Mouse (Mus musculus) left cerebral cortex, postnatal 36 days (tissue): ENCODE results near the gene Traf3ip3. TPM values are rescaled to one million over a fixed set of nuclear protein-coding genes. Genes with fewer than 3 reads are reported as not detected.

Source experiments
- DNase-seq, 2 experiments: peaks; one replicate each; pipeline ENCODE4 v3.0.0; 2021 to 2022; ENCODE audit warnings: low spot score in 2 of 2, mixed read lengths in 1 of 2
- intact Hi-C: fragments of 180-260 bp; cut with DNase I; formaldehyde crosslinking; loops from one replicate; pipeline ENCODE4 v1.15.1; 2025
- total RNA-seq, 2 experiments: library from RNA; stranded (reverse); gene quantifications; 2 replicates each; pipeline ENCODE4 v1.2.3; 2021

The Traf3ip3 gene
- total RNA-seq, 2 experiments from 2014 or later, result 1.6 to 2.0 TPM

- intact Hi-C loops, result no loop called here
- no peak for DNase-seq
Observed at GRCm38 (mm10) chr1:193169856-193170255, 31.6 kb downstream of the Traf3ip3 start.

GRCm38 (mm10) chr1:193169228-193169627 lies 32.3 kb downstream of the Traf3ip3 start:
- DNase-seq, result no peak
- intact Hi-C loops, result no loop called here

- intact Hi-C loops, result no loop called here
- no peak for DNase-seq
Observed at GRCm38 (mm10) chr1:193167746-193168145, 33.8 kb downstream of the Traf3ip3 start, which contains the start of gene A130010J15Rik. A130010J15Rik (plus strand) TSS chr1:193168046.

GRCm38 (mm10) chr1:193160317-193161032 lies 41.0 kb downstream of the Traf3ip3 start:
- intact Hi-C loops, result no loop called here
- DNase-seq, result no peak

GRCm38 (mm10) chr1:193159613-193160012 lies 41.9 kb downstream of the Traf3ip3 start:
- no peak for DNase-seq
- intact Hi-C loops, result no loop called here

GRCm38 (mm10) chr1:193159163-193159562 lies 42.3 kb downstream of the Traf3ip3 start:
- intact Hi-C loops, result no loop called here
- DNase-seq, result no peak

GRCm38 (mm10) chr1:193157111-193157492 lies 44.4 kb downstream of the Traf3ip3 start:
- DNase-seq, result no peak
- intact Hi-C loops, result no loop called here

- intact Hi-C loops, result no loop called here
- DNase-seq, result no peak
Observed at GRCm38 (mm10) chr1:193156316-193157110, 45.0 kb downstream of the Traf3ip3 start.

- intact Hi-C loops, result no loop called here
- DNase-seq, result no peak
Observed at GRCm38 (mm10) chr1:193153561-193153960, 47.9 kb downstream of the Traf3ip3 start.

GRCm38 (mm10) chr1:193152872-193153271 lies 48.6 kb downstream of the Traf3ip3 start, which contains the start of gene Irf6:
Irf6 (plus strand) TSS chr1:193153111.
- DNase-seq, result no peak
- intact Hi-C loops, result no loop called here

GRCm38 (mm10) chr1:193151134-193151533 lies 50.4 kb downstream of the Traf3ip3 start:
- intact Hi-C loops, result no loop called here
- no peak for DNase-seq

GRCm38 (mm10) chr1:193149231-193149630 lies 52.3 kb downstream of the Traf3ip3 start:
- no peak for DNase-seq
- intact Hi-C loops, result no loop called here

- DNase-seq, result no peak
- intact Hi-C loops, result no loop called here
Observed at GRCm38 (mm10) chr1:193146416-193146815, 55.1 kb downstream of the Traf3ip3 start.

- DNase-seq, result no peak
- intact Hi-C loops, result no loop called here
Observed at GRCm38 (mm10) chr1:193145101-193145500, 56.4 kb downstream of the Traf3ip3 start.

- DNase-seq, result no peak
Observed at GRCm38 (mm10) chr1:193144516-193144915, 57.0 kb downstream of the Traf3ip3 start.

GRCm38 (mm10) chr1:193142517-193143062 lies 58.9 kb downstream of the Traf3ip3 start:
- intact Hi-C loops, result no loop called here
- no peak for DNase-seq

More at GRCm38 (mm10) chr1:193144516-193144915, 57.0 kb downstream of the Traf3ip3 start:
- intact Hi-C loops, result no loop called here

- DNase-seq, result no peak
- intact Hi-C loops, result no loop called here
Observed at GRCm38 (mm10) chr1:193141118-193141517, 60.4 kb downstream of the Traf3ip3 start.

- no peak for DNase-seq
- intact Hi-C loops, result no loop called here
Observed at GRCm38 (mm10) chr1:193138669-193139068, 62.8 kb downstream of the Traf3ip3 start.

- no peak for DNase-seq
- intact Hi-C loops, result no loop called here
Observed at GRCm38 (mm10) chr1:193138087-193138486, 63.4 kb downstream of the Traf3ip3 start.

GRCm38 (mm10) chr1:193133726-193134125 lies 67.8 kb downstream of the Traf3ip3 start:
- intact Hi-C loops, result no loop called here
- no peak for DNase-seq
